Mouse (Mus musculus) liver, adult 2 months (tissue): Measurements from ENCODE around the gene Gatd1.

Experiments used
- CTCF ChIP-seq: fragments of 200-500 bp; IDR thresholded peaks from 2 replicates; pipeline ENCODE4 v1.5.1; 2011; ENCODE audit warnings: low read depth, low read length, control low read depth
- POLR2A ChIP-seq: fragments of 200-500 bp; IDR thresholded peaks from 2 replicates; pipeline ENCODE4 v1.6.1; 2011; ENCODE audit warnings: low read length, control low read depth; ENCODE audit not compliant: insufficient read depth; ENCODE audit errors: extremely low read depth

DNA sequence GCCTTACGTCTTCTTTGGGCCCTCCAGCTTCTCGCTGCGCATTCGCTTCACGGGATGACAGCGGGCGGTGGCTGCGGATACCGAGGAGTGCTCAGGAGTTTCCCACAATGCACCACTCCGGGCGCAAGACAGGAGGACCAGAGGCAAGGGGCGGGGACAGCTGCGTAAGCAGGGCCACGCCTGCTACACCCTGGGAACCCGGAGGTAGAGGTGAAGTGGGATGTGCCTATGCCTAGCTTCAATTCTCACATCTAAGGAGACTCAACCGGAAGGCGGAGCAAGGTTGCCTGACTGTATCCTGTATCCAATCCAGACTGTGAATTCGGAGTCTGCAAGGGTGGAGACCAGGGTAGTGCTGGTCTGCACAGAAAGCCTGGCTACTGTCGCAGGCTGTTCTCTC lies 15.4 kb upstream of the Gatd1 start, which contains the start of gene Cend1:
- TF ChIP-seq POLR2A (no peak), CTCF (no peak)
